Mouse (Mus musculus) forebrain, embryonic 16.5 days (tissue): ENCODE results near the gene H2-M10.4. TPM values are rescaled to one million over a fixed set of nuclear protein-coding genes. Genes with fewer than 3 reads are reported as not detected.

Experiments used
- ATAC-seq: fragments of 200-750 bp; cut with Nextera tagmentation; 2 replicates; pipeline ENCODE4 v1.8.0; 2017; ENCODE audit warnings: mild to moderate bottlenecking, moderate library complexity
- H3K27ac ChIP-seq: fragments of 300-500 bp; sonication (generic); 2 replicates; pipeline ENCODE4 v1.5.1; 2014; ENCODE audit warnings: low read length, control low read depth
- H3K27me3 ChIP-seq: fragments of 300-500 bp; sonication (generic); replicated peaks from 2 replicates; pipeline ENCODE4 v1.6.1; 2014; ENCODE audit warnings: low read length; ENCODE audit not compliant: control insufficient read depth, insufficient read depth
- H3K36me3 ChIP-seq: fragments of 300-500 bp; sonication (generic); 2 replicates; pipeline ENCODE4 v1.6.1; 2014; ENCODE audit not compliant: control insufficient read depth, insufficient read depth
- H3K4me1 ChIP-seq: fragments of 300-500 bp; sonication (generic); replicated peaks from 2 replicates; pipeline ENCODE4 v1.6.1; 2014; ENCODE audit warnings: low read length; ENCODE audit not compliant: control insufficient read depth, insufficient read depth
- H3K4me2 ChIP-seq: fragments of 300-500 bp; sonication (generic); 2 replicates; pipeline ENCODE4 v1.6.1; 2014; ENCODE audit warnings: mild to moderate bottlenecking, low read length, control low read depth
- H3K4me3 ChIP-seq: fragments of 300-500 bp; sonication (generic); replicated peaks from 2 replicates; pipeline ENCODE4 v1.5.1; 2014; ENCODE audit warnings: mild to moderate bottlenecking, low read length, control low read depth
- H3K9ac ChIP-seq: fragments of 300-500 bp; sonication (generic); replicated peaks from 2 replicates; pipeline ENCODE4 v1.6.1; 2014; ENCODE audit warnings: low read depth, low read length, control low read depth
- H3K9me3 ChIP-seq: fragments of 300-500 bp; sonication (generic); 2 replicates; pipeline ENCODE4 v1.6.1; 2016; ENCODE audit warnings: low read length; ENCODE audit not compliant: control insufficient read depth
- WGBS: fragments of 180-500 bp; shearing (Covaris S2); extraction: QIAGEN DNeasy Blood & Tissue Kit; methylation state at CpG from one replicate; pipeline ENCODE4 v1.1.7; 2014; 5-methylcytosine and 5-hydroxymethylcytosine counted together
- polyA plus RNA-seq: library from polyadenylated mRNA; unstranded; fragments of >200 nt; fragmentation: Nextera tagmentation; extraction: Ambion mirVana; gene quantifications from 2 replicates; pipeline ENCODE4 v1.2.1, GENCODE M21; 2015

H2-M10.4 gene
- polyA plus RNA-seq, 1 experiment from 2014 or later, result not detected

GRCm38 (mm10) chr17:36415407-36415806 is 46.7 kb downstream of the H2-M10.4 start:
- Histone ChIP-seq H3K4me2 (no peak overlapping the region), H3K27me3 (no peaks in the 10 kb centered on the region), H3K4me3 (no peak overlapping the region), H3K27ac (no peak overlapping the region), H3K4me1 (no peaks in the 10 kb centered on the region), H3K36me3 (no peaks in the 10 kb centered on the region), H3K9ac (no peak overlapping the region), H3K9me3 (no peaks in the 10 kb centered on the region)
- WGBS, result 79% methylated on average over 1 of the region's 1 CpGs
- no peak for ATAC-seq

GRCm38 (mm10) chr17:36414361-36414760 is 47.8 kb downstream of the H2-M10.4 start:
- Histone ChIP-seq H3K4me1 (no peaks in the 10 kb centered on the region), H3K27me3 (no peaks in the 10 kb centered on the region), H3K4me2 (no peak overlapping the region), H3K36me3 (no peaks in the 10 kb centered on the region), H3K4me3 (no peak overlapping the region), H3K9me3 (no peaks in the 10 kb centered on the region), H3K27ac (no peak overlapping the region), H3K9ac (no peak overlapping the region)
- no peak for ATAC-seq
- 94% methylated on average over 1 of the region's 1 CpGs for WGBS

Other genes with a start within 250 kb of the H2-M10.4 start
- gene Rpp21, start 204.3 kb downstream of the H2-M10.4 start, polyA plus RNA-seq, result 84.8 and 99.7 TPM in 2 replicates
- gene Trim39, start 190.1 kb downstream of the H2-M10.4 start, polyA plus RNA-seq, result 27.9 and 31.8 TPM in 2 replicates
- gene H2-M10.2, start 175.8 kb downstream of the H2-M10.4 start, polyA plus RNA-seq, result 0.32 TPM in 1 of 2 replicates, not detected in the other
- not detected in 2 replicates for gene H2-M10.1, start 136.2 kb downstream of the H2-M10.4 start, polyA plus RNA-seq
- gene H2-M10.3, start 93.9 kb downstream of the H2-M10.4 start, polyA plus RNA-seq, result not detected in 2 replicates
- gene H2-M11, start 84.7 kb upstream of the H2-M10.4 start, polyA plus RNA-seq, result not detected in 2 replicates
- gene H2-M9, start 180.3 kb upstream of the H2-M10.4 start, polyA plus RNA-seq, result not detected in 2 replicates
- not detected in 2 replicates for gene H2-M1, start 209.9 kb upstream of the H2-M10.4 start, polyA plus RNA-seq